Mouse (Mus musculus): ENCODE results near the gene Pced1b. TPM values are rescaled to one million over a fixed set of nuclear protein-coding genes. Genes with fewer than 3 reads are reported as not detected.

Gene Pced1b
- total and polyA plus RNA-seq, 3 experiments, result 3.6 to 3.9 (median 3.8) TPM

GRCm38 (mm10) chr15:97258483-97259230, 11.8 kb downstream of the Pced1b start:
- peaks cover 6% of the 10 kb centered on the region for H3K4me1 ChIP-seq (ENCODE audit: control insufficient read depth, insufficient read depth, low read length)
- 91% methylated on average over 17 of the region's 17 CpGs for WGBS
- H3K27ac ChIP-seq, result no peak overlapping the region
- intact Hi-C loops (cut with DNase I), result no loop called here
- H3K27me3 ChIP-seq (ENCODE audit: control insufficient read depth, insufficient read depth, low read length), result no peaks in the 10 kb centered on the region
- H3K9ac ChIP-seq (ENCODE audit: low read depth, low read length), result no peak overlapping the region
- TF ChIP-seq EP300 (IDR thresholded peaks at IDR 0.05; ENCODE audit: insufficient read depth, low read depth, low read length) (no peak), CTCF (IDR thresholded peaks at IDR 0.05) (no peak), POLR2A (IDR thresholded peaks at IDR 0.05; ENCODE audit: insufficient read depth, low read depth, low read length) (no peak)
- no peaks in the 10 kb centered on the region for H3K79me2 ChIP-seq (replicated peaks; ENCODE audit: control insufficient read depth, insufficient read depth, low read length)
- H3K36me3 ChIP-seq (ENCODE audit: control insufficient read depth, insufficient read depth, low read length), result no peaks in the 10 kb centered on the region
- no peak for DNase-seq
- H3K4me3 ChIP-seq, result no peak overlapping the region

- TF ChIP-seq EP300 (IDR thresholded peaks at IDR 0.05; ENCODE audit: insufficient read depth, low read depth, low read length) (no peak), POLR2A (IDR thresholded peaks at IDR 0.05; ENCODE audit: insufficient read depth, low read depth, low read length) (no peak), CTCF (IDR thresholded peaks at IDR 0.05) (no peak)
- intact Hi-C loops (cut with DNase I), result no loop called here
- WGBS, result 56% methylated on average over 8 of the region's 8 CpGs
These were observed 12.4 kb downstream of the Pced1b start for GRCm38 (mm10) chr15:97259300-97259699.

GRCm38 (mm10) chr15:97259968-97260597, 13.2 kb downstream of the Pced1b start:
- Histone ChIP-seq H3K4me1 (ENCODE audit: control insufficient read depth, insufficient read depth, low read length) (peaks cover 6% of the 10 kb centered on the region), H3K27me3 (ENCODE audit: control insufficient read depth, insufficient read depth, low read length) (no peaks in the 10 kb centered on the region), H3K79me2 (replicated peaks; ENCODE audit: control insufficient read depth, insufficient read depth, low read length) (no peaks in the 10 kb centered on the region), H3K36me3 (ENCODE audit: control insufficient read depth, insufficient read depth, low read length) (no peaks in the 10 kb centered on the region), H3K27ac (no peak overlapping the region), H3K4me3 (no peak overlapping the region), H3K9ac (ENCODE audit: low read depth, low read length) (no peak overlapping the region)
- 79% methylated on average over 11 of the region's 11 CpGs for WGBS
- TF ChIP-seq EP300 (IDR thresholded peaks at IDR 0.05; ENCODE audit: insufficient read depth, low read depth, low read length) (no peak), CTCF (IDR thresholded peaks at IDR 0.05) (no peak), POLR2A (IDR thresholded peaks at IDR 0.05; ENCODE audit: insufficient read depth, low read depth, low read length) (no peak)
- DNase-seq, result no peak
- intact Hi-C loops (cut with DNase I), result no loop called here

More at GRCm38 (mm10) chr15:97259300-97259699, 12.4 kb downstream of the Pced1b start:
- DNase-seq, result no peak
- no peaks in the 10 kb centered on the region for H3K36me3 ChIP-seq (ENCODE audit: control insufficient read depth, insufficient read depth, low read length)
- no peak overlapping the region for H3K27ac ChIP-seq
- H3K4me1 ChIP-seq (ENCODE audit: control insufficient read depth, insufficient read depth, low read length), result peaks cover 6% of the 10 kb centered on the region
- H3K9ac ChIP-seq (ENCODE audit: low read depth, low read length), result no peak overlapping the region
- no peak overlapping the region for H3K4me3 ChIP-seq
- no peaks in the 10 kb centered on the region for H3K79me2 ChIP-seq (replicated peaks; ENCODE audit: control insufficient read depth, insufficient read depth, low read length)
- H3K27me3 ChIP-seq (ENCODE audit: control insufficient read depth, insufficient read depth, low read length), result no peaks in the 10 kb centered on the region

GRCm38 (mm10) chr15:97262251-97262650, 15.3 kb downstream of the Pced1b start:
- no peak overlapping the region for H3K9ac ChIP-seq (ENCODE audit: low read depth, low read length)
- H3K79me2 ChIP-seq (replicated peaks; ENCODE audit: control insufficient read depth, insufficient read depth, low read length), result no peaks in the 10 kb centered on the region
- TF ChIP-seq CTCF (IDR thresholded peaks at IDR 0.05), result no peak
- no peak for TF ChIP-seq EP300 (IDR thresholded peaks at IDR 0.05; ENCODE audit: insufficient read depth, low read depth, low read length)
- no peaks in the 10 kb centered on the region for H3K36me3 ChIP-seq (ENCODE audit: control insufficient read depth, insufficient read depth, low read length)
- H3K4me3 ChIP-seq, result no peak overlapping the region
- H3K4me1 ChIP-seq (ENCODE audit: control insufficient read depth, insufficient read depth, low read length), result peaks cover 3% of the 10 kb centered on the region
- no peaks in the 10 kb centered on the region for H3K27me3 ChIP-seq (ENCODE audit: control insufficient read depth, insufficient read depth, low read length)
- no peak for DNase-seq
- H3K27ac ChIP-seq, result no peak overlapping the region
- WGBS, result 85% methylated on average over 9 of the region's 9 CpGs
- intact Hi-C loops (cut with DNase I), result no loop called here

GRCm38 (mm10) chr15:97266236-97266845, 19.4 kb downstream of the Pced1b start:
- no peak overlapping the region for H3K27ac ChIP-seq
- no peaks in the 10 kb centered on the region for H3K27me3 ChIP-seq (ENCODE audit: control insufficient read depth, insufficient read depth, low read length)
- H3K9ac ChIP-seq (ENCODE audit: low read depth, low read length), result no peak overlapping the region
- no peaks in the 10 kb centered on the region; the same call in 1 of the 2 replicates for H3K79me2 ChIP-seq (replicated peaks; ENCODE audit: control insufficient read depth, insufficient read depth, low read length)
- intact Hi-C loops (cut with DNase I), result no loop called here
- H3K4me1 ChIP-seq (ENCODE audit: control insufficient read depth, insufficient read depth, low read length), result peaks cover 1% of the 10 kb centered on the region
- H3K36me3 ChIP-seq (ENCODE audit: control insufficient read depth, insufficient read depth, low read length), result no peaks in the 10 kb centered on the region
- no peak overlapping the region for H3K4me3 ChIP-seq
- no peak for DNase-seq
- WGBS, result 72% methylated on average over 14 of the region's 14 CpGs
- TF ChIP-seq POLR2A (IDR thresholded peaks at IDR 0.05; ENCODE audit: insufficient read depth, low read depth, low read length) (no peak), CTCF (IDR thresholded peaks at IDR 0.05) (no peak), EP300 (IDR thresholded peaks at IDR 0.05; ENCODE audit: insufficient read depth, low read depth, low read length) (no peak)

All from heart, adult 2 months (tissue).